Mouse (Mus musculus) ES-E14 (cell line): ENCODE data around the gene Gm9195. TPM values are rescaled to one million over a fixed set of nuclear protein-coding genes. Genes with fewer than 3 reads are reported as not detected.

ENCODE experiments used
- DNase-seq: peaks from one replicate; pipeline ENCODE4 v3.0.0-alpha.2; 2013; ENCODE audit warnings: low read depth, low spot score
- H3K27ac ChIP-seq: 2 replicates; pipeline ENCODE4 v1.5.1; 2012; ENCODE audit warnings: low read depth, mild to moderate bottlenecking, low read length, moderate library complexity, mixed read lengths; ENCODE audit not compliant: poor library complexity, insufficient read depth, severe bottlenecking
- H3K36me3 ChIP-seq: 2 replicates; pipeline ENCODE4 v1.6.1; 2012; ENCODE audit warnings: mild to moderate bottlenecking, low read length, moderate library complexity, mixed read lengths; ENCODE audit not compliant: control insufficient read depth, poor library complexity, insufficient read depth, severe bottlenecking
- H3K4me1 ChIP-seq, 2 experiments: fragments of 150-350 bp in 1 of 2; sonication (generic) in 1 of 2; 2 replicates each; pipeline ENCODE4 v1.6.1; 2012; ENCODE audit warnings: low read length in 2 of 2, mild to moderate bottlenecking in 1 of 2, mixed read lengths in 1 of 2; ENCODE audit not compliant: control insufficient read depth in 2 of 2, insufficient read depth in 2 of 2, poor library complexity in 1 of 2
- H3K4me3 ChIP-seq, 2 experiments: fragments of 150-350 bp in 1 of 2; sonication (generic) in 1 of 2; 2 replicates each; pipeline ENCODE4 v1.5.1; 2012; ENCODE audit warnings: low read length in 2 of 2, low read depth in 1 of 2, mild to moderate bottlenecking in 1 of 2, mixed read lengths in 1 of 2; ENCODE audit not compliant: insufficient read depth in 1 of 2, poor library complexity in 1 of 2, severe bottlenecking in 1 of 2
- H3K9ac ChIP-seq: 2 replicates; pipeline ENCODE4 v1.6.1; 2012; ENCODE audit warnings: low read depth, mild to moderate bottlenecking, low read length, mixed read lengths; ENCODE audit not compliant: poor library complexity, insufficient read depth, severe bottlenecking
- H3K9me3 ChIP-seq: fragments of 150-350 bp; sonication (generic); 2 replicates; pipeline ENCODE4 v1.6.1; 2012; ENCODE audit warnings: low read depth, mild to moderate bottlenecking, low read length; ENCODE audit not compliant: control insufficient read depth, insufficient read depth
- CHD2 ChIP-seq: IDR thresholded peaks from 2 replicates; pipeline ENCODE4 v1.6.1; 2014; ENCODE audit warnings: mild to moderate bottlenecking, low read depth, low read length, inconsistent platforms
- HCFC1 ChIP-seq: IDR thresholded peaks from 2 replicates; pipeline ENCODE4 v1.6.1; 2012; ENCODE audit warnings: low read length, inconsistent platforms, borderline replicate concordance; ENCODE audit not compliant: insufficient read depth
- MAFK ChIP-seq: IDR thresholded peaks from 2 replicates; pipeline ENCODE4 v1.6.1; 2014; ENCODE audit warnings: mild to moderate bottlenecking, low read depth, low read length, inconsistent platforms; ENCODE audit not compliant: insufficient read depth
- ZC3H11A ChIP-seq: IDR thresholded peaks from 2 replicates; pipeline ENCODE4 v1.6.1; 2012; ENCODE audit warnings: low read depth, mild to moderate bottlenecking, inconsistent platforms, low read length, borderline replicate concordance
- ZNF384 ChIP-seq: IDR thresholded peaks from 2 replicates; pipeline ENCODE4 v1.6.1; 2012; ENCODE audit warnings: low read depth, low read length, inconsistent platforms
- in situ Hi-C, 2 experiments: fragments of 600-800 bp; cut with MboI; formaldehyde crosslinking; loops; one replicate each; pipeline ENCODE4 v1.15.1; 2025; ENCODE audit warnings: low sequenced_read_pairs in 2 of 2, inconsistent platforms in 1 of 2; ENCODE audit not compliant: unreplicated experiment in 2 of 2
- total RNA-seq: library from RNA; depleted of rRNA; stranded (reverse); fragments of 300-350 nt; gene quantifications from 2 replicates; pipeline ENCODE4 v1.2.3, GENCODE M21; 2012

Gene Gm9195
- total RNA-seq, 1 experiment = not detected

DNA sequence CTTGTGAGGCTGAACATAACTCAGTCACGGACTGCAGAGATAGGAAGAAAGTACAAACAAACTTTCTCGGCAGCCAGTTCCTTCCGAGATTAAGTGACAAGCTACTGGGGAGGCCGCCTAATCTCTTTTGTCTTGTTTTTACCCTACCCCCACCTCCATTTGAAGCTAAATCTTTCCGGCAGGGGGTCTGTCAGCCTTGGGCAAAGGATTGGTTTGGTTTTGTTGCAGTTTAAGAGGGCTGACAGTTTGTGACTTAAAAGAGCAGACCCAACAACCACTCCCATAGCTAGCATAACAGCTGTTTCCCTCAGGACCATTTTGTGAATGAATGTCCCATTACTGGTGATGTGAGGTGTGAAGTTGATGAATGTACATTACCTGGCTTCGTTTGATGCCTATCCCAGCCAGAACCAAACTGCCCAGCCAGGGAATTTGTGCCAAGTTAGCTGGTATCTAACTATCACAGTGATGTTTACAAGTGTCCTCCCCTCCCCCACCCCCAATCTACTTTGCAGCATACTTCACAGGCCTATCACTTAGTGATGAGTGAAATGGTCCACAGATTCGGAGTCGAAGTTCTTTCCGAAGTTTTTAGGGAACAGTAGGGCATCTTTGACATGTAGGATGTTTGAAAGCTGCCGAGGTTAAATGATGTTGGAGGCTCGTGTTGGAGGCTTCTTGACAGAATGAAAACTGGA is 15.2 kb upstream of the Gm9195 start:
- no peak overlapping the region for H3K9ac ChIP-seq
- H3K4me1 ChIP-seq = peaks cover 2 to 7% of the 10 kb centered on the region in 2 experiments; a peak in 2 of 4 replicates
- H3K27ac ChIP-seq = no peak overlapping the region
- H3K9me3 ChIP-seq = no peaks in the 10 kb centered on the region
- DNase-seq = peak; percentile 41
- no peaks in the 10 kb centered on the region for H3K36me3 ChIP-seq
- TF ChIP-seq ZC3H11A (no peak), ZNF384 (no peak), CHD2 (no peak), MAFK (no peak), HCFC1 (no peak)
- no peak overlapping the region for H3K4me3 ChIP-seq
- in situ Hi-C loops = no loop called here

GRCm38 (mm10) chr14:72506018-72506722 is 14.5 kb upstream of the Gm9195 start:
- Histone ChIP-seq H3K9ac (no peak overlapping the region), H3K9me3 (no peaks in the 10 kb centered on the region), H3K36me3 (no peaks in the 10 kb centered on the region), H3K4me1 (peaks cover 2 to 7% of the 10 kb centered on the region in 2 experiments; a peak in 2 of 4 replicates), H3K27ac (no peak overlapping the region), H3K4me3 (no peak overlapping the region)
- TF ChIP-seq CHD2 = no peak
- TF ChIP-seq ZNF384 = no peak
- in situ Hi-C loops = no loop called here
- DNase-seq = peak; percentile 9

DNA sequence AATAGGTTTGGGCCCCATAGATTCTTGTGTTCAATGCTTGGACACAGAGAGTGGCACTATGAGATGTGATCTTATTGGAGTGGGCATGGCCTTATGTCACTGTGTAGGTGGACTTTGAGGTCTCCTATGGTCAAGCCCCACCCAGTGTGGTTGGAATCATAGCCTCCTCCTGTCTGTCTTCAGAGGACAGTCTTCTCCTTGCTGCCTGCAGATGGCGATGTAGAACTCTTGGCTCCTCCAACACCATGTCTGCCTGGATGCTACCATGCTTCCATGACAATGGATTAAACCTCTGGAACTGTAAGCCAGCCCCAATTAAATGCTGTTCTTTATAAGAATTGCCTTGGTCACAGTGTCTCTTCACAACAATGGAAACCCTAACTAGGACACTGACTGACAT is 13.3 kb upstream of the Gm9195 start:
- H3K9ac ChIP-seq = no peak overlapping the region
- TF ChIP-seq ZC3H11A (no peak), CHD2 (no peak), MAFK (no peak)
- no peaks in the 10 kb centered on the region for H3K36me3 ChIP-seq
- no peak overlapping the region for H3K4me3 ChIP-seq
- peaks cover 2 to 7% of the 10 kb centered on the region in 2 experiments; a peak in 2 of 4 replicates for H3K4me1 ChIP-seq
- H3K27ac ChIP-seq = no peak overlapping the region
- no peaks in the 10 kb centered on the region for H3K9me3 ChIP-seq
- in situ Hi-C loops = no loop called here
- DNase-seq = peak; percentile 15

- TF ChIP-seq ZC3H11A = no peak
- TF ChIP-seq ZNF384 = 0 out of 2 replicates have a peak, but pooled peaks have one; percentile 0
- H3K4me3 ChIP-seq = no peak overlapping the region
- in situ Hi-C loops = no loop called here
- H3K36me3 ChIP-seq = no peaks in the 10 kb centered on the region
- no peak overlapping the region for H3K9ac ChIP-seq
- H3K9me3 ChIP-seq = no peaks in the 10 kb centered on the region
- H3K4me1 ChIP-seq = peaks cover 2 to 7% of the 10 kb centered on the region in 2 experiments; a peak in 2 of 4 replicates
- DNase-seq = no peak
- no peak overlapping the region for H3K27ac ChIP-seq
Observed at GRCm38 (mm10) chr14:72503241-72503640, 11.6 kb upstream of the Gm9195 start.

GRCm38 (mm10) chr14:72493775-72494174 is 2.1 kb upstream of the Gm9195 start:
- in situ Hi-C loops = no loop called here
- H3K9ac ChIP-seq = no peak overlapping the region

More at GRCm38 (mm10) chr14:72493775-72494174, 2.1 kb upstream of the Gm9195 start:
- no peak for DNase-seq
- Histone ChIP-seq H3K36me3 (no peaks in the 10 kb centered on the region), H3K4me3 (no peak overlapping the region), H3K27ac (no peak overlapping the region), H3K4me1 (no peaks in the 10 kb centered on the region), H3K9me3 (no peaks in the 10 kb centered on the region)
- TF ChIP-seq CHD2 (no peak), ZNF384 (no peak), MAFK (no peak), HCFC1 (no peak), ZC3H11A (no peak)
